Mouse (Mus musculus) heart, adult 2 months (tissue): ENCODE measurements around the gene Naaladl2.

Experiments used
- CTCF ChIP-seq: fragments of 200-600 bp; IDR thresholded peaks from 2 replicates; pipeline ENCODE4 v1.8.1; 2022; ENCODE audit warnings: antibody characterized with exemption, mild to moderate bottlenecking, moderate library complexity
- POLR2A ChIP-seq: fragments of 200-500 bp; IDR thresholded peaks from 2 replicates; pipeline ENCODE4 v1.6.1; 2011; ENCODE audit warnings: mild to moderate bottlenecking, low read depth, low read length, control low read depth; ENCODE audit not compliant: insufficient read depth

GRCm38 (mm10) chr3:24106391-24106790 lies 1037.7 kb downstream of the Naaladl2 start:
- TF ChIP-seq POLR2A, result no peak
- TF ChIP-seq CTCF, result no peak
